Mouse (Mus musculus) hindbrain, embryonic 14.5 days (tissue): ENCODE measurements at regions not wholly inside any gene's neighbourhood (a gene's known extent, or its start where the extent isn't known, plus 50 kb on each side); places are given as distances from the start of the nearest gene placed in this dataset.
"Not testable (repeated sequence)": the region's sequence is repeated elsewhere in the genome, so short reads cannot be mapped to it uniquely, and the experiment has no call there.

Experiments used
- ATAC-seq: fragments of 200-750 bp; cut with Nextera tagmentation; 2 replicates; pipeline ENCODE4 v1.8.0; 2017; ENCODE audit warnings: moderate number of reproducible peaks, mild to moderate bottlenecking, moderate TSS enrichment, moderate library complexity; ENCODE audit not compliant: low FRiP score
- DNase-seq: peaks from one replicate; pipeline ENCODE4 v3.0.0-alpha.2; 2015; ENCODE audit warnings: low spot score
- H3K27ac ChIP-seq: fragments of 300-500 bp; sonication (generic); 2 replicates; pipeline ENCODE4 v1.5.1; 2014; ENCODE audit warnings: mild to moderate bottlenecking, moderate library complexity
- H3K27me3 ChIP-seq: fragments of 300-500 bp; sonication (generic); 2 replicates; pipeline ENCODE4 v1.6.1; 2014; ENCODE audit warnings: mild to moderate bottlenecking, low read length, mixed read lengths; ENCODE audit not compliant: control insufficient read depth, insufficient read depth
- H3K36me3 ChIP-seq: fragments of 300-500 bp; sonication (generic); replicated peaks from 2 replicates; pipeline ENCODE4 v1.6.1; 2014; ENCODE audit not compliant: control insufficient read depth, insufficient read depth
- H3K4me1 ChIP-seq: fragments of 300-500 bp; sonication (generic); replicated peaks from 2 replicates; pipeline ENCODE4 v1.6.1; 2014; ENCODE audit warnings: antibody characterized with exemption, low read length, mixed read lengths; ENCODE audit not compliant: control insufficient read depth, insufficient read depth
- H3K4me2 ChIP-seq: fragments of 300-500 bp; sonication (generic); replicated peaks from 2 replicates; pipeline ENCODE4 v1.6.1; 2014; ENCODE audit warnings: mild to moderate bottlenecking, moderate library complexity
- H3K4me3 ChIP-seq: fragments of 300-500 bp; sonication (generic); replicated peaks from 2 replicates; pipeline ENCODE4 v1.5.1; 2014; ENCODE audit warnings: mild to moderate bottlenecking, low read length
- H3K9ac ChIP-seq: fragments of 300-500 bp; sonication (generic); 2 replicates; pipeline ENCODE4 v1.6.1; 2014
- H3K9me3 ChIP-seq: fragments of 300-500 bp; sonication (generic); 2 replicates; pipeline ENCODE4 v1.6.1; 2016; ENCODE audit warnings: low read length; ENCODE audit not compliant: control insufficient read depth
- WGBS: fragments of 180-500 bp; shearing (Covaris S2); extraction: QIAGEN DNeasy Blood & Tissue Kit; methylation state at CpG from one replicate; pipeline ENCODE4 v1.1.7; 2014; 5-methylcytosine and 5-hydroxymethylcytosine counted together

DNA sequence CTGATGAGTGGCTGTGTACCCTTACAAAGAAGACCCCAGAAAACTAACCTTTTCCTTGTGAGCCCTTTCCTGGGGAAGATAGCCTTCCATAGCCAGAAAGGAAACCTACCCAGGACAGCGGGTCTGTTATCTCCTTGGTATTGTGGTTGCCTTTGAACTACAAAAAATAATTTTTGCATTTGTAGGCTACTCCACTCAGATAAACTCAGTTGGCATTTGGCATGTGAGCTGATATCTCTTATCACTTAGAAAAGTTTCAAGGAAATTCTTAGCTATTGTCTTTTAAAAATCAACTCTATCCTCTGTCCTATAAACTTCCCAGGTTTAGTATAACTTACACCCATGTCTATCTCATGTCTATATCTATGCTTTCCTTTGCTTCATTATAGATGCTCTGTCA, 154.0 kb downstream of the Wdr20rt start:
- no peak overlapping the region for H3K4me2 ChIP-seq

DNA sequence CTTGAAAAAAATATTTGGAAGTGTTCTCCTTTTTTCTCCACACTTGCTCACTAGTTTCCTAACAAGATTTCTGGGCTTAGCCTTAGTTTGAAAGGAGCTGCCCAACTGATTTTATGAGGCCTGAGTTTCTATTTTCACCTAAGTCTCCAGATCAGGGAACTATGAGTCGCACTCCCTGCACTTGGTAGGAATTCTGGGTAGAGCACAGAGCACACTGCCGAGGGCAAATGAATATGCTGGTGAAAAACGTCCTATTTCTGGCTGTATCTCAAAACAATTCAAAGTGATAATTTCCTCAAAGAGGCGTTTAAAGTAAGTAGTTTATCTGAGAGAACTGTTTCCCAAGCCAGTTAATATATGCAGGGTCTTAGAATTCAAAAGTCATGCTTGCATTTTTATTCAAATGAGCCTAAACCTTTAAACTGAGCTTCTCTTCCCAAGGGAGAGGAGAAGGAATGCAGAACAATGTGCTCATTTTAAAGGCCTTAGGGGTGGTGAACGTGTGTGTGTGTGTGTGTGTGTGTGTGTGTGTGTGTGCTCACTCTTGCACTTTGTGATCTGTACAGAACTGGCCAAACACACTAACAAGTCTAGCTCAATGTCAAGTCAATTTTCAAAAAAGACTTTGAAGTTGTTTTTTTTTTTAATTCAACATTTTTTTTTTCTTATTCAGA, 156.9 kb downstream of the Wdr20rt start:
- DNase-seq: peak; percentile 29
- ATAC-seq: peak; percentile 93

More for the DNA sequence above, 154.0 kb downstream of the Wdr20rt start:
- no peak for ATAC-seq
- H3K36me3 ChIP-seq: no peaks in the 10 kb centered on the region
- no peaks in the 10 kb centered on the region for H3K27me3 ChIP-seq
- no peak for DNase-seq
- H3K4me1 ChIP-seq: no peaks in the 10 kb centered on the region
- WGBS: 96% methylated on average over 1 of the region's 1 CpGs
- no peak overlapping the region for H3K27ac ChIP-seq
- no peak overlapping the region for H3K9ac ChIP-seq
- no peak overlapping the region for H3K4me3 ChIP-seq
- H3K9me3 ChIP-seq: no peaks in the 10 kb centered on the region

DNA sequence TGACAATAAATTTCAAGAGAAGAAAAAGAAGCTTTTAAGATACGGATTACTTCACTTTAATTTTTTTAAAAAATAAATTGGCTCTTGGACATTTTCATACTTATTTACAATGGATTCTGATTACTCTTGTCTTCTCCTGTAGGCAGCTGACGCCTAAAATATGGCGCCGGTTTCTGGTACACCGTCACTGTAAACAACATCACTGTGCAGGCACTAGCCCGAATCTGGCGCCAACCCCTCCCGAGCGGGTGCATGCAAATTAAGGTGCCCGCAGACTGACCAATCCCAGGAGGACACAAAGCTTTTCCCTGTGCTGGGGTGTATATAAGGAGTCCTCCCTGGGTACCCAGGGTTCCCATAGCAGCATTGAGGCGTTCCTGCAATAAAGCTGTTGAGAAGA, 157.5 kb downstream of the Wdr20rt start:
- ATAC-seq, H3K4me3 ChIP-seq, H3K27ac ChIP-seq, H3K4me1 ChIP-seq, H3K27me3 ChIP-seq, H3K36me3 ChIP-seq, H3K9ac ChIP-seq, H3K4me2 ChIP-seq, DNase-seq, H3K9me3 ChIP-seq: not testable (repeated sequence)
- WGBS: 83% methylated on average over 11 of the region's 11 CpGs

More for the DNA sequence above, 156.9 kb downstream of the Wdr20rt start:
- Histone ChIP-seq H3K27me3 (no peaks in the 10 kb centered on the region), H3K36me3 (no peaks in the 10 kb centered on the region), H3K9me3 (no peaks in the 10 kb centered on the region), H3K4me2 (no peak overlapping the region), H3K4me1 (no peaks in the 10 kb centered on the region), H3K27ac (peak overlapping the region; percentile 62; the same call in 1 of the 2 replicates), H3K4me3 (no peak overlapping the region), H3K9ac (no peak overlapping the region)
- WGBS: 15% methylated on average over 5 of the region's 5 CpGs

DNA sequence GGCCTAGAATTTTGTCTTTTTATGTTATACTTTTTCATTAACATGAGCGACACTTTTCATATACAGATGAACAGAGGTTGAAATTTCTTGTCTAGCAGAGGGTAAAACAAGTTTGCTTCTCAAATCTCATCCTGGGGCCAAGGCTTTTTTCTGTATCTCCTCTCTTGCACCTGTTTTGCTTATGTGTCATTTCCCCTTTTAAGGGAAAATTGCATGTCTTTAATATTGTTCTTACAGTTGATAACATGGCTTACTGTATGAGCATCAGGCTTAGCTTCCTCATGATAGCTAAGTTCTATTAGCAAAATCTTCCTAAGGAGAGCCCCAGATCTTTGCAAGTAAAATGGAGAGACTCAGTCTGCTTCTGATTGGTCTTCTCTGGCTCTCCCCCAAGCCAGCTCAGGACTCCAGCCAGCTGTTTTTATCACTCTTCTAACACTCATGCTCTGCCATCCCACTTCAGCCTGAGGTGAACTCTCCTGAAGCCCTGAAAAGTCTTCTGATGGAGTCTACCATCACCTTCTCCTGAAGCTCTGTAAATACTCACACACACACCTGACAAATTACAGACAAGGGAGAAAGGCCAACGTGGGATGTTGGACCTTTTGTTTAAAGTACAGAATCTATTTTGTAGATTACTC, 160.8 kb downstream of the Wdr20rt start:
- no peak overlapping the region for H3K27ac ChIP-seq
- WGBS: 96% methylated on average over 2 of the region's 2 CpGs
- H3K4me2 ChIP-seq: no peak overlapping the region
- no peaks in the 10 kb centered on the region for H3K4me1 ChIP-seq
- H3K4me3 ChIP-seq: no peak overlapping the region
- ATAC-seq: no peak
- no peaks in the 10 kb centered on the region for H3K9me3 ChIP-seq
- no peak for DNase-seq
- no peaks in the 10 kb centered on the region for H3K36me3 ChIP-seq
- no peak overlapping the region for H3K9ac ChIP-seq
- no peaks in the 10 kb centered on the region for H3K27me3 ChIP-seq

DNA sequence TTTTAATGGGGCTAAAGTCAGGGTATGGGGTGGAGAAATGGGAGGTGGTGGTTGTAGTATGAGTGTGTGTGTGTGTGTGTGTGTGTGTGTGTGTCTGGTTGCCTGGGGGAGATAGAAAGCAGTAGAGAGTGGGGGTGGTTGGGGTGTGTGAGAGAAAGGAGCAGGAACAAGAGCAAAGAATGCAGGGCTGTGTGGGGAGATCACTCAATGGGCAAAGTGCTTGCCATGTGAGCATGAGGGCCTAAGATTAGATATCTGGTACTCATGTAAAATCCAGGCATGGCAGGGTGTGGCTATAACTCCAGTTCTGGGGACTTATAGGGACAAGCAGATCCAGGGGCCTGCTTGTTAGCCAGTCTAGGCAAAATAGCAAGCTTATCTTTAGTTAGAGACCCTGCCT, 161.7 kb downstream of the Wdr20rt start:
- Histone ChIP-seq H3K4me2 (no peak overlapping the region), H3K27me3 (no peaks in the 10 kb centered on the region), H3K27ac (no peak overlapping the region), H3K4me3 (no peak overlapping the region), H3K36me3 (no peaks in the 10 kb centered on the region), H3K9ac (no peak overlapping the region), H3K4me1 (no peaks in the 10 kb centered on the region), H3K9me3 (no peaks in the 10 kb centered on the region)
- DNase-seq: no peak
- no peak for ATAC-seq

DNA sequence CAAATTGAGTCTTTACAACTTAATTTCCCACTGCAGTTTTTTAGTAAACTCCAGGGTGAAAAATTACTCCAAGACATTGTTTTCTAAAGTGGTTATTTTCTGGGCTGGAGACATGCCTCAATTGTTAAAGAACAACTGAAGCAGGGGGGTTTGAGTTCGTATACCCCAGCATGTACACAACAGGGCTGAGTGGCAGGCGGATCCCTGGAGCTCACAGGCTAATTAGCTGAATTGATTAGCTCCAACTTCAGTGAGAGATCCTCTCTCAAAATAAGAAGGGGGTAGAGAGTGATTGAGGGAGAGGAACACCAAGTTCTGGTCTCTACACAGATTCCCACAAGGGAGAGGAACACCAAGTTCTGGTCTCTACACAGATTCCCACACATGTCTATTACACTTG, 164.2 kb downstream of the Wdr20rt start:
- Histone ChIP-seq H3K36me3 (no peaks in the 10 kb centered on the region), H3K27me3 (no peaks in the 10 kb centered on the region), H3K4me3 (no peak overlapping the region), H3K4me2 (no peak overlapping the region), H3K9me3 (no peaks in the 10 kb centered on the region), H3K9ac (no peak overlapping the region), H3K4me1 (no peaks in the 10 kb centered on the region), H3K27ac (no peak overlapping the region)
- no peak for DNase-seq
- 29% methylated on average over 2 of the region's 2 CpGs for WGBS
- ATAC-seq: no peak

DNA sequence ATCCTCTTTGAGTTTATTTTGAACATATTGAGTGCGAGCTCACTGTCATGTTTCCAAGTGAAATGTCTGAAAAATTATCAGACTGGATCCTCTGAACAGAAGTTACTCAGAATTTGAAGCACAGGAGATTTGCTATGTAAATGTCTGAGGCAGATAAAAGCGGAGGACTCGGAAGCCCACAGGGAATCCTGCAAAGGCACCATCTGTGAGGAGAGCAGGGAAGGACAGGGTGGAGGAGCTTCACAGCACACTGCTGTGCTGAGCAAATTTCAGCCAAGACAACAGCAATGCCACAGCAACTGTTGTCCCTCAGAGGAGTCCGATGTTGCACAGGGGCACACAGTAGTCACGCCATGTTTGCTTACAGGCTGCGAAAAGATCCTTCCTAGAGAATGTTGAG, 165.0 kb downstream of the Wdr20rt start:
- no peaks in the 10 kb centered on the region for H3K4me1 ChIP-seq
- DNase-seq (no peak), ATAC-seq (no peak)
- WGBS: 69% methylated on average over 6 of the region's 6 CpGs
- H3K4me3 ChIP-seq: no peak overlapping the region
- no peak overlapping the region for H3K27ac ChIP-seq
- H3K36me3 ChIP-seq: no peaks in the 10 kb centered on the region
- H3K9ac ChIP-seq: no peak overlapping the region
- no peak overlapping the region for H3K4me2 ChIP-seq
- H3K27me3 ChIP-seq: no peaks in the 10 kb centered on the region
- no peaks in the 10 kb centered on the region for H3K9me3 ChIP-seq

DNA sequence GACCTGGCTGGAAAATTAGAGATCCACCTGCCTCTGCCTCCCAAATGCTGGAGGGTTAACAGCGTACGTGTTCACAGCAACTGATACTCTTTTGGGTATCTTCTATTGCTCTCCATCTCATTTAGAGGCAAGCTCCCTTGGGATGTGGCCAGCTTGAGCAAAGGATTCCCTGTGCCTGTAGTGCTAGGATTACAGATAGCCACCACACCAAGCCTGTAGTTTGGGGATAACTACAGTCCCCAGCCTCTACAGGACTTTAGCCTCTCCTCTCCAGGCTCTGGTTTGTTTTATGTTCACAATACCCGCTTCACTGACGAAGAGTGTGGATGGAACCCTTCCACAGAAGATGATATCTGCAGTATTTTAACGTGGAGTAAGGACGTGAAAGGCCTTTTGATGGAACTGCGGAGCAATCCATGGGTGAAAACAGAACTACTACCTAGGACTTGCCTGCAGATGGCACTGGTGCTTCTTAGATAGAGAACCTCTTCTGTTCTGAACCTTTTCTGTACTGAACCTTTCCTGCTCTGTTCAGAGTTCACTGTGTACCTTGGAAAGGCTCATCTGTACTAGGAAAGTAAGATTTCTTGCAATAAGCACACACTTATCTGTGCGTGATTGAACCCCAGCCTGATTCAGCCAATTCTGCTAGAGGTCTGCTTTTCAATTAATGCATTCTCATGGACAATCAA, 176.6 kb downstream of the Wdr20rt start:
- peak; percentile 92 for ATAC-seq
- no peaks in the 10 kb centered on the region for H3K4me1 ChIP-seq
- H3K36me3 ChIP-seq: no peaks in the 10 kb centered on the region
- H3K27me3 ChIP-seq: no peaks in the 10 kb centered on the region
- DNase-seq: peak; percentile 83
- no peak overlapping the region for H3K4me3 ChIP-seq
- H3K27ac ChIP-seq: no peak overlapping the region
- H3K9me3 ChIP-seq: no peaks in the 10 kb centered on the region
- H3K4me2 ChIP-seq: no peak overlapping the region
- WGBS: 47% methylated on average over 8 of the region's 8 CpGs
- no peak overlapping the region for H3K9ac ChIP-seq

DNA sequence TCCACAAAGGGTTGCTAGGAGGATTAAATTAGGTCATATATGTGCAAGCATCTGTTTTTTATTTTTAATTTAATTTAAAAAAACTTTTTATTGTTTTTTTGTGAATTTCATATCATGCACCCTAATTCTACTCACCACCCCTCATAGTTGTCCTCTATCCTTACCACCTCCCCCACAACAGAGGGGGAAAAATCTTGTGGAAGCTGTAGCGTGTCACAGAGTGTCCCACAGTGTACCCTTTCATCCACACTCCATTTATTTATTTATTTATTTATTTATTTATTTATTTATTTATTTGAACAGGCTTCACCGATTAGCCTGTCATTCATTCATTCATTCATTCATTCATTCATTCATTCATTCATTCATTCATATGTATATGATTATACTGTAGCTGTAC, 177.8 kb downstream of the Wdr20rt start:
- Histone ChIP-seq H3K36me3 (no peaks in the 10 kb centered on the region), H3K27ac (no peak overlapping the region), H3K9ac (no peak overlapping the region), H3K4me2 (no peak overlapping the region), H3K9me3 (no peaks in the 10 kb centered on the region), H3K4me1 (no peaks in the 10 kb centered on the region), H3K27me3 (no peaks in the 10 kb centered on the region), H3K4me3 (no peak overlapping the region)
- WGBS: 97% methylated on average over 2 of the region's 2 CpGs
- DNase-seq (no peak), ATAC-seq (no peak)
